ENCODE assay signal across 7 mouse cellular contexts in genomic region chr11:60913301-60914196, GRCm38 (mm10). TPM values are rescaled to one million over a fixed set of nuclear protein-coding genes. Genes with fewer than 3 reads are reported as not detected.
DNase-seq lines count a peak whose midpoint lies in the region; ATAC-seq lines count a peak whose summit lies in the region.

No protein-coding gene starts in this region.

- peaks cover 53% of the 10 kb centered on the region for H3K4me1 ChIP-seq in embryonic facial prominence, embryonic 10.5 days
- peaks cover 45% of the 10 kb centered on the region for H3K4me1 ChIP-seq in limb, embryonic 10.5 days
- peaks cover 24% of the 10 kb centered on the region for H3K4me1 ChIP-seq in midbrain, embryonic 12.5 days

- ATAC-seq in midbrain, embryonic 12.5 days (ENCODE audit: low FRiP score, low read depth), result peak; percentile 91

- H3K27me3 ChIP-seq in embryonic facial prominence, embryonic 10.5 days (replicated peaks; ENCODE audit: low read depth, poor library complexity, severe bottlenecking), result no peaks in the 10 kb centered on the region
- peaks cover 22% of the 10 kb centered on the region for H3K27me3 ChIP-seq in limb, embryonic 10.5 days (ENCODE audit: low read depth, poor library complexity, severe bottlenecking)
- no peaks in the 10 kb centered on the region; the same call in 1 of the 2 replicates for H3K27me3 ChIP-seq in midbrain, embryonic 12.5 days

- no peaks in the 10 kb centered on the region for H3K9me3 ChIP-seq in embryonic facial prominence, embryonic 10.5 days
- no peaks in the 10 kb centered on the region for H3K9me3 ChIP-seq in limb, embryonic 10.5 days (replicated peaks)
- H3K9me3 ChIP-seq in midbrain, embryonic 12.5 days, result no peaks in the 10 kb centered on the region

- DNase-seq in adrenal gland, postnatal 14 days, result peak; percentile 95
- peak; percentile 94 for DNase-seq in embryonic facial prominence, embryonic 10.5 days (ENCODE audit: low spot score)
- DNase-seq in heart, adult 11 months, result peak; percentile 99
- peak; percentile 89 for DNase-seq in kidney, adult 11 months
- DNase-seq in limb, embryonic 10.5 days (ENCODE audit: low spot score), result peak; percentile 94
- peak; percentile 79 for DNase-seq in skeletal muscle tissue, adult 2 months (ENCODE audit: low read depth, low spot score)

- H3K9ac ChIP-seq in midbrain, embryonic 12.5 days (replicated peaks), result peak overlapping the region; percentile 91

- no peaks in the 10 kb centered on the region for H3K36me3 ChIP-seq in embryonic facial prominence, embryonic 10.5 days (replicated peaks)
- H3K36me3 ChIP-seq in limb, embryonic 10.5 days, result no peaks in the 10 kb centered on the region
- H3K36me3 ChIP-seq in midbrain, embryonic 12.5 days, result no peaks in the 10 kb centered on the region

- H3K4me2 ChIP-seq in midbrain, embryonic 12.5 days (replicated peaks), result peak overlapping the region; percentile 65

- under 1% methylated on average over 86 of the region's 86 CpGs for whole genome bisulfite sequencing in embryonic facial prominence, embryonic 10.5 days
- WGBS in limb, embryonic 10.5 days, result under 1% methylated on average over 71 of the region's 86 CpGs
- under 1% methylated on average over 86 of the region's 86 CpGs for WGBS in midbrain, embryonic 12.5 days

- H3K4me3 ChIP-seq in embryonic facial prominence, embryonic 10.5 days, result peak overlapping the region; percentile 99
- peak overlapping the region; percentile 94 for H3K4me3 ChIP-seq in limb, embryonic 10.5 days
- H3K4me3 ChIP-seq in midbrain, embryonic 12.5 days, result peak overlapping the region; percentile 95

- peak overlapping the region; percentile 93 for H3K27ac ChIP-seq in embryonic facial prominence, embryonic 10.5 days (replicated peaks)
- peak overlapping the region; percentile 88 for H3K27ac ChIP-seq in limb, embryonic 10.5 days
- peak overlapping the region; percentile 79 for H3K27ac ChIP-seq in midbrain, embryonic 12.5 days (replicated peaks)

RNA-seq across cellular contexts. Expression of gene Natd1, which starts 1.0 kb away (rescaled TPM):
- 17.9 and 18.4 TPM in 2 replicates for total RNA-seq in adrenal gland, postnatal 14 days (2021)
- polyA plus RNA-seq in embryonic facial prominence, embryonic 10.5 days (2016; fragmentation: Nextera tagmentation; extraction: Ambion mirVana), result 17.6 and 19.9 TPM in 2 replicates
- 14.2 and 17.0 TPM in 2 replicates for polyA plus RNA-seq in limb, embryonic 10.5 days (2016; fragmentation: Nextera tagmentation; extraction: Ambion mirVana)
- polyA plus RNA-seq in midbrain, embryonic 12.5 days (2016; fragmentation: Nextera tagmentation; extraction: Ambion mirVana), result 24.3 and 27.3 TPM in 2 replicates

RNA-seq across cellular contexts. Expression of gene Map2k3, which starts 18.3 kb away (rescaled TPM):
- 70.0 and 74.3 TPM in 2 replicates for total RNA-seq in adrenal gland, postnatal 14 days (2021)
- 79.7 and 87.1 TPM in 2 replicates for polyA plus RNA-seq in embryonic facial prominence, embryonic 10.5 days (2016; fragmentation: Nextera tagmentation; extraction: Ambion mirVana)
- polyA plus RNA-seq in limb, embryonic 10.5 days (2016; fragmentation: Nextera tagmentation; extraction: Ambion mirVana), result 78.3 and 93.3 TPM in 2 replicates
- polyA plus RNA-seq in midbrain, embryonic 12.5 days (2016; fragmentation: Nextera tagmentation; extraction: Ambion mirVana), result 39.2 and 41.9 TPM in 2 replicates

RNA-seq across cellular contexts. Expression of gene Tmem11, which starts 34.5 kb away (rescaled TPM):
- total RNA-seq in adrenal gland, postnatal 14 days (2021), result 48.9 and 49.8 TPM in 2 replicates
- polyA plus RNA-seq in embryonic facial prominence, embryonic 10.5 days (2016; fragmentation: Nextera tagmentation; extraction: Ambion mirVana), result 69.5 and 71.6 TPM in 2 replicates
- polyA plus RNA-seq in limb, embryonic 10.5 days (2016; fragmentation: Nextera tagmentation; extraction: Ambion mirVana), result 75.9 and 78.4 TPM in 2 replicates
- polyA plus RNA-seq in midbrain, embryonic 12.5 days (2016; fragmentation: Nextera tagmentation; extraction: Ambion mirVana), result 48.3 and 49.7 TPM in 2 replicates

Comparison
In these comparisons a context has a peak if more than half of its experiments do, and no peak if none do; other contexts are left out.
1. Peak in every context shown above with its lines: DNase-seq, ATAC-seq, H3K4me3 ChIP-seq and H3K27ac ChIP-seq.